Comparison of ENCODE assay signal across 20 mouse cellular contexts in genomic region chr11:76598757-76599156, GRCm38 (mm10).
"Had no signal": no experiment of that assay in that cellular context is flagged by ENCODE, and none has a peak within 500 bp of the region (broad histone marks: within the 10 kb centered on the region; RNA-seq: fewer than 3 reads in every experiment).

No protein-coding gene starts in this region.

- H3K4me3 ChIP-seq: kidney, embryonic 15.5 days; left cerebral cortex, adult 2 months; limb, embryonic 13.5 days; liver, embryonic 13.5 days; midbrain, embryonic 13.5 days; myocyte; neural tube, embryonic 13.5 days; stomach, embryonic 15.5 days had no signal

- H3K4me2 ChIP-seq: kidney, embryonic 15.5 days; limb, embryonic 13.5 days; liver, embryonic 13.5 days; lung, embryonic 14.5 days; midbrain, embryonic 13.5 days; neural tube, embryonic 13.5 days; stomach, embryonic 15.5 days had no signal

- DNase-seq: kidney, adult 11 months; kidney, adult 8-10 months; kidney, postnatal 14 days; layer of hippocampus, postnatal 36 days; liver, embryonic 13.5 days; lung, embryonic 14.5 days; retina, postnatal 1 day; right cerebral cortex, postnatal 25 days; spleen, adult 18-20 months; thymus, postnatal 36 days had no signal

- H3K36me3 ChIP-seq: limb, embryonic 13.5 days; liver, embryonic 13.5 days; midbrain, embryonic 13.5 days; neural tube, embryonic 13.5 days; stomach, embryonic 15.5 days had no signal

- H3K9ac ChIP-seq: kidney, embryonic 15.5 days; limb, embryonic 13.5 days; liver, embryonic 13.5 days; lung, embryonic 14.5 days; midbrain, embryonic 13.5 days; neural tube, embryonic 13.5 days; stomach, embryonic 15.5 days had no signal

- ATAC-seq: lung, postnatal 0 days; midbrain, embryonic 13.5 days; midbrain, embryonic 16.5 days had no signal

- H3K9me3 ChIP-seq: kidney, embryonic 15.5 days; limb, embryonic 13.5 days; liver, embryonic 13.5 days; midbrain, embryonic 13.5 days; neural tube, embryonic 13.5 days; stomach, embryonic 15.5 days had no signal

- H3K27me3 ChIP-seq: kidney, embryonic 15.5 days; limb, embryonic 13.5 days; liver, embryonic 13.5 days; midbrain, embryonic 13.5 days; neural tube, embryonic 13.5 days; stomach, embryonic 15.5 days had no signal

- H3K27ac ChIP-seq: kidney, embryonic 15.5 days; left cerebral cortex, adult 2 months; liver, embryonic 13.5 days; macrophage; midbrain, embryonic 13.5 days; neural tube, embryonic 13.5 days; stomach, embryonic 15.5 days had no signal
